Mouse (Mus musculus) thymus, adult 2 months (tissue): ENCODE data around the gene Arhgdia. TPM values are rescaled to one million over a fixed set of nuclear protein-coding genes. Genes with fewer than 3 reads are reported as not detected.

Source experiments
- DNase-seq: peaks from one replicate; pipeline ENCODE4 v3.0.0; 2021
- H3K27ac ChIP-seq: fragments of 200-500 bp; 2 replicates; pipeline ENCODE4 v1.5.1; 2012; ENCODE audit warnings: low read length, control low read depth; ENCODE audit not compliant: control insufficient read depth, insufficient read depth
- H3K27me3 ChIP-seq: fragments of 200-500 bp; 2 replicates; pipeline ENCODE4 v1.6.1; 2012; ENCODE audit warnings: mild to moderate bottlenecking, low read length, moderate library complexity, mixed read lengths; ENCODE audit not compliant: control insufficient read depth, insufficient read depth
- H3K36me3 ChIP-seq: fragments of 200-500 bp; 2 replicates; pipeline ENCODE4 v1.6.1; 2012; ENCODE audit warnings: mild to moderate bottlenecking, low read length, moderate library complexity; ENCODE audit not compliant: control insufficient read depth, insufficient read depth
- H3K4me1 ChIP-seq: fragments of 200-500 bp; replicated peaks from 2 replicates; pipeline ENCODE4 v1.6.1; 2012; ENCODE audit warnings: low read length; ENCODE audit not compliant: control insufficient read depth, insufficient read depth
- H3K4me3 ChIP-seq: fragments of 200-500 bp; 2 replicates; pipeline ENCODE4 v1.5.1; 2012; ENCODE audit warnings: mild to moderate bottlenecking, low read length, control low read depth, moderate library complexity; ENCODE audit not compliant: control insufficient read depth, insufficient read depth
- CTCF ChIP-seq: fragments of 200-500 bp; IDR thresholded peaks from 2 replicates; pipeline ENCODE4 v1.5.1; 2012; ENCODE audit warnings: mild to moderate bottlenecking, control low read depth, low read length, moderate library complexity, borderline replicate concordance; ENCODE audit not compliant: control insufficient read depth, poor library complexity, insufficient read depth; ENCODE audit errors: extremely low read depth
- POLR2A ChIP-seq: fragments of 200-500 bp; IDR thresholded peaks from 2 replicates; pipeline ENCODE4 v1.6.1; 2012; ENCODE audit warnings: mild to moderate bottlenecking, low read length, control low read depth, moderate library complexity; ENCODE audit not compliant: control insufficient read depth, poor library complexity, insufficient read depth; ENCODE audit errors: extremely low read depth
- WGBS: fragments of 180-500 bp; shearing (Covaris S2); methylation state at CpG from one replicate; pipeline ENCODE4 v1.1.7; 2018; 5-methylcytosine and 5-hydroxymethylcytosine counted together
- polyA plus RNA-seq: library from polyadenylated mRNA; depleted of rRNA; stranded (reverse); fragments of >200 nt; gene quantifications from 2 replicates; pipeline ENCODE4 v1.2.3, GENCODE M21; 2012

Gene Arhgdia
- polyA plus RNA-seq, 1 experiment: 1,184 TPM

GRCm38 (mm10) chr11:120554834-120555233 is 26.6 kb downstream of the Arhgdia start:
- no peak overlapping the region for H3K27ac ChIP-seq
- peaks cover 8% of the 10 kb centered on the region for H3K4me1 ChIP-seq
- no peaks in the 10 kb centered on the region for H3K36me3 ChIP-seq
- H3K4me3 ChIP-seq: no peak overlapping the region
- TF ChIP-seq CTCF: no peak
- TF ChIP-seq POLR2A: no peak
- DNase-seq: no peak
- H3K27me3 ChIP-seq: no peaks in the 10 kb centered on the region
- WGBS: 94% methylated on average over 7 of the region's 7 CpGs

- H3K27me3 ChIP-seq: no peaks in the 10 kb centered on the region
- H3K4me1 ChIP-seq: peaks cover 19% of the 10 kb centered on the region
- no peaks in the 10 kb centered on the region for H3K36me3 ChIP-seq
- H3K4me3 ChIP-seq: no peak overlapping the region
- DNase-seq: no peak
- TF ChIP-seq CTCF (no peak), POLR2A (no peak)
- WGBS: 84% methylated on average over 5 of the region's 5 CpGs
- H3K27ac ChIP-seq: no peak overlapping the region
Observed at GRCm38 (mm10) chr11:120552736-120553135, 28.7 kb downstream of the Arhgdia start.

GRCm38 (mm10) chr11:120550810-120551440 is 30.5 kb downstream of the Arhgdia start, which contains the start of gene Ppp1r27:
TSS of gene Ppp1r27 (minus strand) at chr11:120551132.
- H3K4me3 ChIP-seq: peak within 1 kb of the TSS; percentile 56
- 95% methylated on average over 28 of the region's 28 CpGs for WGBS
- H3K4me1 ChIP-seq: peaks cover 24% of the 10 kb centered on the region
- H3K27me3 ChIP-seq: no peaks in the 10 kb centered on the region
- no peak for TF ChIP-seq POLR2A
- no peak for TF ChIP-seq CTCF
- no peak for DNase-seq
- H3K27ac ChIP-seq: no peak within 1 kb of the TSS
- H3K36me3 ChIP-seq: no peaks in the 10 kb centered on the region

- Histone ChIP-seq H3K4me1 (peaks cover 24% of the 10 kb centered on the region), H3K27ac (no peak overlapping the region), H3K36me3 (no peaks in the 10 kb centered on the region), H3K4me3 (peak overlapping the region; percentile 56), H3K27me3 (no peaks in the 10 kb centered on the region)
- DNase-seq: no peak
- WGBS: 69% methylated on average over 11 of the region's 11 CpGs
- TF ChIP-seq POLR2A (no peak), CTCF (no peak)
Observed at GRCm38 (mm10) chr11:120549986-120550809, 31.2 kb downstream of the Arhgdia start.

GRCm38 (mm10) chr11:120549168-120549945 is 32.1 kb downstream of the Arhgdia start, which contains the start of gene Mcrip1:
TSS of gene Mcrip1 (minus strand) at chr11:120549727.
- peak within 1 kb of the TSS; percentile 29; the same call in 1 of the 2 replicates for H3K27ac ChIP-seq
- H3K27me3 ChIP-seq: no peaks in the 10 kb centered on the region
- peaks cover 3% of the 10 kb centered on the region for H3K36me3 ChIP-seq
- TF ChIP-seq POLR2A (peak; percentile 74), CTCF (no peak)
- peak; percentile 96 for DNase-seq
- peaks cover 24% of the 10 kb centered on the region for H3K4me1 ChIP-seq
- H3K4me3 ChIP-seq: peak within 1 kb of the TSS; percentile 81
- WGBS: under 1% methylated on average over 78 of the region's 87 CpGs

- TF ChIP-seq CTCF: no peak
- no peak for TF ChIP-seq POLR2A
- 9% methylated on average over 7 of the region's 7 CpGs for WGBS
Observed at GRCm38 (mm10) chr11:120548786-120549167, 32.6 kb downstream of the Arhgdia start.

More at GRCm38 (mm10) chr11:120548786-120549167, 32.6 kb downstream of the Arhgdia start:
- no peaks in the 10 kb centered on the region for H3K27me3 ChIP-seq
- peak overlapping the region; percentile 29; the same call in 1 of the 2 replicates for H3K27ac ChIP-seq
- no peak for DNase-seq
- peak overlapping the region; percentile 81 for H3K4me3 ChIP-seq
- peaks cover 24% of the 10 kb centered on the region for H3K4me1 ChIP-seq
- peaks cover 7% of the 10 kb centered on the region for H3K36me3 ChIP-seq
